Mouse (Mus musculus) cerebellum, postnatal 4 days (tissue): ENCODE measurements around the gene BC100530.
"Not testable (repeated sequence)": the region's sequence is repeated elsewhere in the genome, so short reads cannot be mapped to it uniquely, and the experiment has no call there.

ENCODE experiments used
- DNase-seq, 2 experiments: peaks; one replicate each; pipeline ENCODE4 v3.0.0; 2022; ENCODE audit warnings: low spot score in 2 of 2, mixed read lengths in 1 of 2

BC100530 gene

GRCm38 (mm10) chr16:36367648-36368047 is at the start of gene BC100530:
TSS of gene BC100530 (minus strand) at chr16:36367748.
- DNase-seq = not testable (repeated sequence)

- no peak for DNase-seq
Observed at GRCm38 (mm10) chr16:36408357-36408756, 40.8 kb upstream of the BC100530 start, which contains the start of gene Stfa2. TSS of gene Stfa2 (minus strand) at chr16:36408457.

DNA sequence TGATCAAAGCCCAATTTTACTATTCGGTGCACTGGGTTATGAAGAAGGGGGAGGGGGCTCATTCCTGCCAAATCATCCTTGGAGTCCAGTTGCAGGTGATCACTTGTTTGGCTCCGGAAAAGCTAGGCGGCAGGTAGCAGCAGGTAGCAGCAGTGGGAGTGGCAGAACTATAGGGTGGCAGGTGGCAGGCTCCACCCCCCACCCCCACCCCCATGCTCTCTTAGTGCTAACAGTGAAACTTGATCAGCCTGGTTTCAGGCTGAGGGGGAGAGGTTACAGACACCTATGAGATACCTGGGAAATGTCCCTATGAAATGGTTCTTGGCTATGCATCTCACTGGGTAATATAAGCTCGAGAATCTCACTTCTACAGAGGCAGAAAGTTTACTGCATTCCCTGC is 21.5 kb upstream of the BC100530 start:
- no peak for DNase-seq

DNA sequence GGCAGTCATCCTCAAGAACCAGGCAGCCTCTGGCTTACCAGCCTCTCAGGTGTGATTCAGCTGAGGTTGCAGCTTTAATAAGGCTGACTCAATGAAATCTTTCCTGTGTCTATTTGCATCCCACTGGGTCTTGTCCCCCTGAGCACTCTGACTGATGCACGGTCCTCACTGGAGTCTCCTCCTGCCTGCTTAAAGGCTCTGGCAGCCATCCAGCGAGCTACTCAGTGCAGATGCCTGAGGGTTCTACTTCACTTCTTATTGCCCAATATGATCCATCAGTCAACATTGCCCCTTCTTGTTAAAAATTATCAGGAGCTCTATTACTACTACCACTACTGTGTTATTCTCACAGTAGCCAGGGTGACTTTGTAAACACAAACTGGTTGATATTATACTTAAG is 30.4 kb downstream of the BC100530 start:
- DNase-seq = no peak

DNA sequence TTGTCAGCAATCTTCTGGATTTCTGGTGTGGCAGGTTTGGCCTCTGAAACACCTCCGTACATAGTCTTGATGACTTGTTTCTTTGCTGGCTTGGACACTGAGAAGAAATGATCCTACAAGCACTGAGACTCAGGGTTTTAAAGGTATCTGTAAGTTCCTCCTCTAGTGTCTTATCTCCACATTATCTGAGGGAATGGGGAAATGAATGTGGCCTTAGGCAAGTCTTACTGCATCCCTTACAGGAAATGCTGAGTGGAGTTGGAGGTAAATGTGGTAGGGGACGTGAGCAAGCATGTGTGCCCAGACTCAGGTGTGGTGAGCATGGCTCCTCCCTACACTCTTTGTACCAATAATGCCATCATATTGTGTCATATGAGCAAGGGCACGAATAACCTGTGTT is 33.3 kb downstream of the BC100530 start, which contains the start of gene BC117090:
Gene BC117090 (minus strand): TSS at position 101 of the 400 bp plus-strand sequence.
- DNase-seq = no peak

GRCm38 (mm10) chr16:36319286-36319685 is 48.3 kb downstream of the BC100530 start:
- no peak for DNase-seq

DNA sequence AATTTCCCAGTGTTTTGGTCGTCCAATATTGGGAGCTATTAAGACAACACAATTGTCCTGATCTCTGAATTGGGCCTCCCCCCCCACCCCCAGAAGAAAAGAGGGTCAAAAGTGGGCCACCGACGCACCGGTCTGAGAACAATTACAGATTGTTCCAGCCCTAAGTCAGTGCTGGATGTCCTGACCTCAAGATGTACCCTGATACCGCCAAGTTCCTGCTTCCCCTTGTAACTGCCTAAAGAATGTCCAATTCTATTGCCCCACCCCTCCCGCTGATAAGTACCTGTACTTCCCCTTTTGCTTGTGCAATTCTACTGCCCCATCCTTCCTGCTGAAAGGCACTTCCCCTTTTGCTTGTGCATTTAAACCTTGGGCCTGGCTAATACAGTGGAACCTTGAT is 51.4 kb downstream of the BC100530 start:
- DNase-seq = not testable (repeated sequence)
